Mouse (Mus musculus): ENCODE measurements around the gene Tesmin. TPM values are rescaled to one million over a fixed set of nuclear protein-coding genes. Genes with fewer than 3 reads are reported as not detected.

Gene Tesmin
- total and polyA plus RNA-seq, 2 experiments from 2014 or later, result 0.27 to 0.93 TPM

- DNase-seq (ENCODE audit: low spot score) (no peak), ATAC-seq (ENCODE audit: low FRiP score) (no peak)
- Histone ChIP-seq H3K27ac (ENCODE audit: low read depth, low read length) (no peak overlapping the region), H3K4me1 (ENCODE audit: insufficient read depth, low read length) (0 out of 2 replicates have a peak, but pooled peaks cover 2% of the 10 kb centered on the region), H3K9me3 (ENCODE audit: low read length) (no peaks in the 10 kb centered on the region), H3K4me3 (ENCODE audit: low read depth, low read length) (no peak overlapping the region), H3K27me3 (ENCODE audit: insufficient read depth, low read length) (no peaks in the 10 kb centered on the region), H3K36me3 (ENCODE audit: insufficient read depth, low read length) (no peaks in the 10 kb centered on the region), H3K9ac (replicated peaks; ENCODE audit: low read length, poor library complexity, severe bottlenecking) (no peak overlapping the region), H3K4me2 (ENCODE audit: low read depth, low read length, poor library complexity, severe bottlenecking) (no peak overlapping the region)
- 81% methylated on average over 7 of the region's 7 CpGs for WGBS
- TF ChIP-seq CTCF (IDR thresholded peaks at IDR 0.05), result no peak
Measured at GRCm38 (mm10) chr19:3431066-3431465, 42.4 kb downstream of the Tesmin start.

- DNase-seq (ENCODE audit: low spot score) (no peak), ATAC-seq (ENCODE audit: low FRiP score) (no peak)
- 68% methylated on average over 2 of the region's 2 CpGs for WGBS
- Histone ChIP-seq H3K4me2 (ENCODE audit: low read depth, low read length, poor library complexity, severe bottlenecking) (no peak overlapping the region), H3K27me3 (ENCODE audit: insufficient read depth, low read length) (no peaks in the 10 kb centered on the region), H3K27ac (ENCODE audit: low read depth, low read length) (no peak overlapping the region), H3K4me3 (ENCODE audit: low read depth, low read length) (no peak overlapping the region), H3K9ac (replicated peaks; ENCODE audit: low read length, poor library complexity, severe bottlenecking) (no peak overlapping the region), H3K9me3 (ENCODE audit: low read length) (no peaks in the 10 kb centered on the region), H3K36me3 (ENCODE audit: insufficient read depth, low read length) (no peaks in the 10 kb centered on the region), H3K4me1 (ENCODE audit: insufficient read depth, low read length) (0 out of 2 replicates have a peak, but pooled peaks cover 2% of the 10 kb centered on the region)
- no peak for TF ChIP-seq CTCF (IDR thresholded peaks at IDR 0.05)
Measured at GRCm38 (mm10) chr19:3431969-3432368, 43.3 kb downstream of the Tesmin start.

GRCm38 (mm10) chr19:3434124-3434523 is 45.5 kb downstream of the Tesmin start:
- 45% methylated on average over 4 of the region's 4 CpGs for WGBS
- Histone ChIP-seq H3K27ac (ENCODE audit: low read depth, low read length) (no peak overlapping the region), H3K36me3 (ENCODE audit: insufficient read depth, low read length) (no peaks in the 10 kb centered on the region), H3K9me3 (ENCODE audit: low read length) (no peaks in the 10 kb centered on the region), H3K4me1 (ENCODE audit: insufficient read depth, low read length) (0 out of 2 replicates have a peak, but pooled peaks cover 2% of the 10 kb centered on the region), H3K4me2 (ENCODE audit: low read depth, low read length, poor library complexity, severe bottlenecking) (no peak overlapping the region), H3K9ac (replicated peaks; ENCODE audit: low read length, poor library complexity, severe bottlenecking) (no peak overlapping the region), H3K4me3 (ENCODE audit: low read depth, low read length) (no peak overlapping the region), H3K27me3 (ENCODE audit: insufficient read depth, low read length) (no peaks in the 10 kb centered on the region)
- ATAC-seq (ENCODE audit: low FRiP score) (no peak), DNase-seq (ENCODE audit: low spot score) (no peak)
- no peak for TF ChIP-seq CTCF (IDR thresholded peaks at IDR 0.05)

GRCm38 (mm10) chr19:3434641-3435040 is 46.0 kb downstream of the Tesmin start:
- DNase-seq (ENCODE audit: low spot score), result no peak
- Histone ChIP-seq H3K36me3 (ENCODE audit: insufficient read depth, low read length) (no peaks in the 10 kb centered on the region), H3K27me3 (ENCODE audit: insufficient read depth, low read length) (no peaks in the 10 kb centered on the region), H3K4me3 (ENCODE audit: low read depth, low read length) (no peak overlapping the region), H3K9me3 (ENCODE audit: low read length) (no peaks in the 10 kb centered on the region), H3K9ac (replicated peaks; ENCODE audit: low read length, poor library complexity, severe bottlenecking) (no peak overlapping the region), H3K4me1 (ENCODE audit: insufficient read depth, low read length) (no peaks in the 10 kb centered on the region), H3K27ac (ENCODE audit: low read depth, low read length) (no peak overlapping the region), H3K4me2 (ENCODE audit: low read depth, low read length, poor library complexity, severe bottlenecking) (no peak overlapping the region)
- no peak for TF ChIP-seq CTCF (IDR thresholded peaks at IDR 0.05)
- no peak for ATAC-seq (ENCODE audit: low FRiP score)
- 36% methylated on average over 4 of the region's 4 CpGs for WGBS

- ATAC-seq (ENCODE audit: low FRiP score), result no peak
- Histone ChIP-seq H3K9me3 (ENCODE audit: low read length) (no peaks in the 10 kb centered on the region), H3K4me1 (ENCODE audit: insufficient read depth, low read length) (no peaks in the 10 kb centered on the region), H3K27me3 (ENCODE audit: insufficient read depth, low read length) (no peaks in the 10 kb centered on the region), H3K36me3 (ENCODE audit: insufficient read depth, low read length) (no peaks in the 10 kb centered on the region), H3K4me2 (ENCODE audit: low read depth, low read length, poor library complexity, severe bottlenecking) (no peak overlapping the region), H3K4me3 (ENCODE audit: low read depth, low read length) (no peak overlapping the region), H3K9ac (replicated peaks; ENCODE audit: low read length, poor library complexity, severe bottlenecking) (no peak overlapping the region), H3K27ac (ENCODE audit: low read depth, low read length) (no peak overlapping the region)
- no peak for TF ChIP-seq CTCF (IDR thresholded peaks at IDR 0.05)
- WGBS, result 74% methylated on average over 3 of the region's 3 CpGs
- DNase-seq (ENCODE audit: low spot score), result no peak
Measured at GRCm38 (mm10) chr19:3435824-3436223, 47.2 kb downstream of the Tesmin start.

GRCm38 (mm10) chr19:3436840-3437239 is 48.2 kb downstream of the Tesmin start:
- H3K4me1 ChIP-seq (ENCODE audit: insufficient read depth, low read length), result no peaks in the 10 kb centered on the region
- H3K4me3 ChIP-seq (ENCODE audit: low read depth, low read length), result no peak overlapping the region
- H3K27me3 ChIP-seq (ENCODE audit: insufficient read depth, low read length), result no peaks in the 10 kb centered on the region
- WGBS, result 57% methylated on average over 9 of the region's 9 CpGs
- H3K4me2 ChIP-seq (ENCODE audit: low read depth, low read length, poor library complexity, severe bottlenecking), result no peak overlapping the region
- no peak overlapping the region for H3K9ac ChIP-seq (replicated peaks; ENCODE audit: low read length, poor library complexity, severe bottlenecking)
- no peak overlapping the region for H3K27ac ChIP-seq (ENCODE audit: low read depth, low read length)
- no peak for ATAC-seq (ENCODE audit: low FRiP score)
- H3K9me3 ChIP-seq (ENCODE audit: low read length), result no peaks in the 10 kb centered on the region
- no peaks in the 10 kb centered on the region for H3K36me3 ChIP-seq (ENCODE audit: insufficient read depth, low read length)
- TF ChIP-seq CTCF (IDR thresholded peaks at IDR 0.05), result peak; percentile 38
- DNase-seq (ENCODE audit: low spot score), result no peak

All from midbrain, postnatal 0 days (tissue).